Mouse (Mus musculus) kidney, postnatal 14 days (tissue): ENCODE results near the gene Pih1d1.
"Not testable (repeated sequence)": the region's sequence is repeated elsewhere in the genome, so short reads cannot be mapped to it uniquely, and the experiment has no call there.

Experiments used
- DNase-seq: peaks from one replicate; pipeline ENCODE4 v3.0.0; 2022; ENCODE audit warnings: mixed read lengths

Gene Pih1d1

GRCm38 (mm10) chr7:45169495-45169894, 15.4 kb downstream of the Pih1d1 start:
- no peak for DNase-seq

GRCm38 (mm10) chr7:45172974-45173373, 18.9 kb downstream of the Pih1d1 start:
- DNase-seq, result no peak

- DNase-seq, result not testable (repeated sequence)
Measured at GRCm38 (mm10) chr7:45173772-45174171, 19.7 kb downstream of the Pih1d1 start.

- no peak for DNase-seq
Measured at GRCm38 (mm10) chr7:45174567-45175280, 20.6 kb downstream of the Pih1d1 start.

- DNase-seq, result no peak
Measured at GRCm38 (mm10) chr7:45175398-45175797, 21.3 kb downstream of the Pih1d1 start.

GRCm38 (mm10) chr7:45175929-45176328, 21.8 kb downstream of the Pih1d1 start:
- DNase-seq, result no peak

- no peak for DNase-seq
Measured at GRCm38 (mm10) chr7:45176356-45176755, 22.3 kb downstream of the Pih1d1 start.

- DNase-seq, result no peak
Measured at GRCm38 (mm10) chr7:45178550-45178949, 24.4 kb downstream of the Pih1d1 start.

- DNase-seq, result no peak
Measured at GRCm38 (mm10) chr7:45179469-45179868, 25.4 kb downstream of the Pih1d1 start, which contains the start of gene Gfy. TSS of gene Gfy (minus strand) at chr7:45179569.

GRCm38 (mm10) chr7:45180896-45181477, 26.9 kb downstream of the Pih1d1 start, which contains the start of gene Pth2:
TSS of gene Pth2 (plus strand) at chr7:45180995.
- DNase-seq, result no peak

- no peak for DNase-seq
Measured at GRCm38 (mm10) chr7:45181540-45181939, 27.4 kb downstream of the Pih1d1 start.

- DNase-seq, result peak; percentile 93
Measured at GRCm38 (mm10) chr7:45182199-45182601, 28.1 kb downstream of the Pih1d1 start.

GRCm38 (mm10) chr7:45182606-45183005, 28.5 kb downstream of the Pih1d1 start:
- peak; percentile 41 for DNase-seq

GRCm38 (mm10) chr7:45183672-45184071, 29.6 kb downstream of the Pih1d1 start:
- DNase-seq, result no peak

GRCm38 (mm10) chr7:45185921-45186320, 31.8 kb downstream of the Pih1d1 start:
- no peak for DNase-seq

GRCm38 (mm10) chr7:45189600-45189999, 35.5 kb downstream of the Pih1d1 start:
- DNase-seq, result no peak

GRCm38 (mm10) chr7:45190186-45190585, 36.1 kb downstream of the Pih1d1 start:
- no peak for DNase-seq

GRCm38 (mm10) chr7:45191161-45191560, 37.1 kb downstream of the Pih1d1 start:
- no peak for DNase-seq

GRCm38 (mm10) chr7:45191803-45192363, 37.8 kb downstream of the Pih1d1 start:
- no peak for DNase-seq

- DNase-seq, result no peak
Measured at GRCm38 (mm10) chr7:45192585-45193310, 38.6 kb downstream of the Pih1d1 start.

- DNase-seq, result no peak
Measured at GRCm38 (mm10) chr7:45193406-45193805, 39.3 kb downstream of the Pih1d1 start.

GRCm38 (mm10) chr7:45193871-45194785, 40.0 kb downstream of the Pih1d1 start:
- DNase-seq, result no peak
